Mouse (Mus musculus): ENCODE results near the gene Pold1.

Gene Pold1

GRCm38 (mm10) chr7:44482836-44483435 is 65.7 kb downstream of the Pold1 start:
- no peak for DNase-seq

Data from cerebellum, adult 11-12 months (tissue).